ENCODE assay signal across 27 mouse cellular contexts in genomic region chr11:70242591-70242990, GRCm38 (mm10). TPM values are rescaled to one million over a fixed set of nuclear protein-coding genes. Genes with fewer than 3 reads are reported as not detected.
A peak's percentile ranks its signal among the peaks of the same experiment; 100 is the strongest.
DNase-seq lines count a peak whose midpoint lies in the region; ATAC-seq lines count a peak whose summit lies in the region.
"Had no signal": no experiment of that assay in that cellular context is flagged by ENCODE, and none has a peak within 500 bp of the region (broad histone marks: within the 10 kb centered on the region; RNA-seq: fewer than 3 reads in every experiment).

No protein-coding gene starts in this region.

- H3K36me3 ChIP-seq in megakaryocyte, embryonic 14.5 days (replicated peaks; ENCODE audit: low read length), result peaks cover 69% of the 10 kb centered on the region
- H3K36me3 ChIP-seq in forebrain, embryonic 13.5 days (ENCODE audit: poor library complexity, severe bottlenecking), result no peaks in the 10 kb centered on the region
- H3K36me3 ChIP-seq: embryonic facial prominence, embryonic 13.5 days; forebrain, embryonic 12.5 days; heart, embryonic 15.5 days; hindbrain, embryonic 12.5 days; hindbrain, embryonic 15.5 days; intestine, embryonic 15.5 days had no signal

- H3K9me3 ChIP-seq in megakaryocyte, embryonic 14.5 days, result no peaks in the 10 kb centered on the region
- no peaks in the 10 kb centered on the region for H3K9me3 ChIP-seq in forebrain, embryonic 13.5 days (replicated peaks)
- H3K9me3 ChIP-seq: embryonic facial prominence, embryonic 13.5 days; forebrain, embryonic 12.5 days; heart, embryonic 15.5 days; hindbrain, embryonic 12.5 days; hindbrain, embryonic 15.5 days; intestine, embryonic 15.5 days had no signal

- 72% methylated on average over 11 of the region's 11 CpGs for WGBS in forebrain, embryonic 13.5 days

- no peak overlapping the region for H3K27ac ChIP-seq in forebrain, embryonic 13.5 days
- H3K27ac ChIP-seq: embryonic facial prominence, embryonic 13.5 days; forebrain, embryonic 12.5 days; heart, embryonic 15.5 days; hindbrain, embryonic 12.5 days; hindbrain, embryonic 15.5 days; intestine, embryonic 15.5 days had no signal

- no peak for ATAC-seq in megakaryocyte, adult 5-6 weeks (ENCODE audit: poor library complexity, severe bottlenecking)
- ATAC-seq in forebrain, embryonic 13.5 days, result no peak
- ATAC-seq: CD4-positive, CD25-positive, alpha-beta regulatory T cell, adult 4 months; forebrain, embryonic 16.5 days; intestine, embryonic 15.5 days had no signal

- H3K4me3 ChIP-seq in megakaryocyte, embryonic 14.5 days (replicated peaks), result peak overlapping the region; percentile 62
- no peak overlapping the region for H3K4me3 ChIP-seq in forebrain, embryonic 13.5 days
- H3K4me3 ChIP-seq: embryonic facial prominence, embryonic 13.5 days; erythroblast, embryonic 14.5 days; forebrain, embryonic 12.5 days; heart, embryonic 15.5 days; hindbrain, embryonic 12.5 days; hindbrain, embryonic 15.5 days; intestine, embryonic 15.5 days had no signal

- DNase-seq in cerebellum, adult 9-11 months, result peak; percentile 20
- DNase-seq in cerebellum, postnatal 25 days, result no peak
- peak; percentile 3 for DNase-seq in induced T-regulatory cell, adult 2 months (ENCODE audit: low read depth)
- DNase-seq: adrenal gland, adult 2 months; adrenal gland, postnatal 14 days; cerebellum, adult 11 months; cerebellum, postnatal 14 days; gastrocnemius, postnatal 10 days; gastrocnemius, postnatal 36 days; heart, postnatal 10 days; kidney, adult 11 months had no signal

- H3K4me2 ChIP-seq in forebrain, embryonic 13.5 days, result no peak overlapping the region
- H3K4me2 ChIP-seq: embryonic facial prominence, embryonic 13.5 days; forebrain, embryonic 12.5 days; heart, embryonic 11.5 days; heart, embryonic 15.5 days; hindbrain, embryonic 12.5 days; hindbrain, embryonic 15.5 days; intestine, embryonic 15.5 days had no signal

- peaks cover 61% of the 10 kb centered on the region for H3K4me1 ChIP-seq in megakaryocyte, embryonic 14.5 days
- peaks cover 19% of the 10 kb centered on the region for H3K4me1 ChIP-seq in forebrain, embryonic 13.5 days

- H3K9ac ChIP-seq in forebrain, embryonic 13.5 days, result no peak overlapping the region
- H3K9ac ChIP-seq: embryonic facial prominence, embryonic 13.5 days; forebrain, embryonic 12.5 days; heart, embryonic 15.5 days; hindbrain, embryonic 12.5 days; hindbrain, embryonic 15.5 days; intestine, embryonic 15.5 days had no signal

- no peaks in the 10 kb centered on the region for H3K27me3 ChIP-seq in megakaryocyte, embryonic 14.5 days (replicated peaks)
- H3K27me3 ChIP-seq in forebrain, embryonic 13.5 days, result peaks cover 15% of the 10 kb centered on the region; the same call in 1 of the 2 replicates

RNA-seq across cellular contexts. Expression of gene Rnasek, which starts 2.9 kb away (rescaled TPM):
- polyA plus RNA-seq in megakaryocyte, embryonic 14.5 days (2012; ENCODE audit: insufficient read depth, low replicate concordance), result 869 and 1,064 TPM in 2 replicates
- total RNA-seq in megakaryocyte, adult 5-6 weeks (2015), result 221 and 238 TPM in 2 replicates
- total RNA-seq in megakaryocyte, adult 5-6 weeks (2017), result 29.7 and 38.5 TPM in 2 replicates
- polyA plus RNA-seq in forebrain, embryonic 13.5 days (2015; fragmentation: Nextera tagmentation; extraction: Ambion mirVana), result 227 and 236 TPM in 2 replicates

RNA-seq across cellular contexts. Expression of gene Gm21988, which starts 3.0 kb away (rescaled TPM):
- polyA plus RNA-seq in megakaryocyte, embryonic 14.5 days (2012; ENCODE audit: insufficient read depth, low replicate concordance), result 25.7 and 41.9 TPM in 2 replicates
- total RNA-seq in megakaryocyte, adult 5-6 weeks (2015), result 4.0 and 5.2 TPM in 2 replicates
- total RNA-seq in megakaryocyte, adult 5-6 weeks (2017), result 0.11 and 4.3 TPM in 2 replicates
- 10.7 and 12.1 TPM in 2 replicates for polyA plus RNA-seq in forebrain, embryonic 13.5 days (2015; fragmentation: Nextera tagmentation; extraction: Ambion mirVana)
- total RNA-seq: common myeloid progenitor, adult 5-6 weeks had no signal

RNA-seq across cellular contexts. Expression of gene 0610010K14Rik, which starts 4.9 kb away (rescaled TPM):
- 169 and 210 TPM in 2 replicates for polyA plus RNA-seq in megakaryocyte, embryonic 14.5 days (2012; ENCODE audit: insufficient read depth, low replicate concordance)
- total RNA-seq in megakaryocyte, adult 5-6 weeks (2015), result 74.4 and 77.6 TPM in 2 replicates
- total RNA-seq in megakaryocyte, adult 5-6 weeks (2017), result 25.6 and 31.5 TPM in 2 replicates
- polyA plus RNA-seq in forebrain, embryonic 13.5 days (2015; fragmentation: Nextera tagmentation; extraction: Ambion mirVana), result 226 and 229 TPM in 2 replicates

RNA-seq across cellular contexts. Expression of gene Alox12, which starts 12.6 kb away (rescaled TPM):
- polyA plus RNA-seq in megakaryocyte, embryonic 14.5 days (2012; ENCODE audit: insufficient read depth, low replicate concordance), result 66.3 and 164 TPM in 2 replicates
- total RNA-seq in megakaryocyte, adult 5-6 weeks (2015), result not detected in 2 replicates
- total RNA-seq in megakaryocyte, adult 5-6 weeks (2017), result not detected in 2 replicates
- 0.74 and 1.0 TPM in 2 replicates for polyA plus RNA-seq in forebrain, embryonic 13.5 days (2015; fragmentation: Nextera tagmentation; extraction: Ambion mirVana)
- total RNA-seq: granulocyte monocyte progenitor cell, adult 5-6 weeks; MEL had no signal

RNA-seq across cellular contexts. Expression of gene Bcl6b, which starts 13.0 kb away (rescaled TPM):
- polyA plus RNA-seq in megakaryocyte, embryonic 14.5 days (2012; ENCODE audit: insufficient read depth, low replicate concordance), result not detected in 2 replicates
- 0.04 and 0.27 TPM in 2 replicates for total RNA-seq in megakaryocyte, adult 5-6 weeks (2015)
- not detected in 2 replicates for total RNA-seq in megakaryocyte, adult 5-6 weeks (2017)
- 4.3 and 4.7 TPM in 2 replicates for polyA plus RNA-seq in forebrain, embryonic 13.5 days (2015; fragmentation: Nextera tagmentation; extraction: Ambion mirVana)
- total RNA-seq: granulocyte monocyte progenitor cell, adult 5-6 weeks; MEL had no signal

Comparison
In these comparisons a context has a peak if more than half of its experiments do, and no peak if none do; other contexts are left out.
1. DNase-seq: peak in cerebellum, adult 9-11 months (single experiment) and induced T-regulatory cell, adult 2 months (single experiment); none in cerebellum, postnatal 25 days (0 of 2).